Mouse (Mus musculus): ENCODE results near the gene Sox13. TPM values are rescaled to one million over a fixed set of nuclear protein-coding genes. Genes with fewer than 3 reads are reported as not detected.
"Not testable (repeated sequence)": the region's sequence is repeated elsewhere in the genome, so short reads cannot be mapped to it uniquely, and the experiment has no call there.

Gene Sox13
- total RNA-seq, 2 experiments from 2014 or later, result 8.3 to 12.0 TPM

DNA sequence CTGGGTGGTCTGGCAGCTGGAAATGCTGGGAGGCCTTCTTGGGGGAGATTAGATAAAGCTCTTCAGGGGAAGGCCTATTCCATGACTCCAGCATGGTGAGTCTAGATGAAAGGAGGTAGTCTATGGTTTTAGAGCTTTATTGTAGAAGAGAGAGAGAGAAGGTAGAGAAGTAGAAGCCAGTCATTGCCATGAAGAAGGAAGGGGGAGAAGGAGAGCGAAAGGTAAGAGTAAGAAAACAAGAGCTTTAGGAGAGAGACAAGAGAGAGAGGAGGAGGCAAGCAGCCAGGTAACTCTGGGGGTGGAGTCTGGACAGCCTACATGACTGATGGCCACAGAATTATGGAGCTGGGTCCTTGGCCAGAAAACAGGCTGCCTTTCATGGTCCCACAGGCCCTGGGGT, 74.0 kb downstream of the Sox13 start, which contains the start of gene Ren1:
Gene Ren1, plus strand, starts transcription at position 301 of the 400 bp plus-strand sequence.
- DNase-seq (ENCODE audit: low spot score in 2 of 2), result no peak
- intact Hi-C loops (cut with DNase I), result no loop called here

DNA sequence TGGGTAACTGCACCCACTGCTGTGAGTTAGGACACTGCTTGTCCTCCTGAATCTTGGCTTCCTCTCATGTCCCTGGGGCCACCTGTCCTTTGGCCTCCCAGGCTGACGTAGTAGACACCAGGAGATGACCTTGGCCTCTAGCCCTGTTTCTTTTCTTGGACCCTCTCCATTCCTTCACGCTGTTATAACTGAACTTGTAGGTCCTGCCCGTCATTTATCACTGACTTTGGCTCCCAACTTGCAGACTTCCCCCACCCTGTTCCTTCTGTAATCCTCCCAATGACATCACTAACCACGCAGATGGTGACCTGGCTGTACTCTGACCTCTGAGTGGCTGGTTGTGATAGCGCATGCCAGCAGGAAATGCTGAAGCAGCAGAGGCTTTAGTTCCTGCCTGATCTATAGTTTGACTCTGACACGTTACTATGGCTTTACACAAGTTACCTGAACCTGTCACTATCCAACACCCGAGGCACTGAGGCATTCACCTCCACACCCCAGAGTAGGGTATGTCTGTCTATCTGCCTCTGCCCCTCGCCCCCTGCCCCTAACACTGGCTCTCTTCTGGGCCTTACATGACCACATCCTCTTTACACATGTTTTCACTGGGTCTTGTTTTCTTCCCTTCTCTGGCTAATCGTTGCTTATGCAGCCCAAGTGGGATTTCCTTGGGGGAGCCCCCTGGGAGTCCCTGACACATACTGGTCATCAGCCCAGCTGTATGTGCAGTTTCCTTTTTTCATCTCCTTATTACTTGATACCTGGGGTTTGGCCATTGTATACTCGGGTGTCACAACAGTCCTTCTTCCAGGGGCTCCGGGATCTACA, 76.3 kb downstream of the Sox13 start:
- DNase-seq (ENCODE audit: low spot score in 2 of 2), result no peak
- intact Hi-C loops (cut with DNase I), result no loop called here

DNA sequence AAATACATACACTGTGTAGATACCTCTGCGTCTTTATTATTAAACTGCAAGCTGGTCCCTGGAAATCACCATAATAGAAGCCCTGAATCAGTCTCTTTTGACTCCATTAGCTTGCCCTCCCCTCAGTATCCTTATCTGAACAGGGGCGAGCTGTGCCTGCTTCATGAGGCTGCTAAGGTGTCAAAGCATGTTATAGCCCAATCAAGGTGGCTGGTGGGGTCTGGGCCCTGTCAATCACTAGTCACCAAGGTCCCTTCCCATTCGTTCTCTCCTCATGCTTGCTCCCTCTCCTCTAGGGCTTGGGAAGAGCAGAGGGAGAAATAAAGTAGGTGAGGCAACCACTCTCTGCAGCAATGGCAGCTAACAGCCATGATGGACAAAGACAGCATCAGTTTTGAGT, 77.0 kb downstream of the Sox13 start:
- intact Hi-C loops (cut with DNase I), result no loop called here
- DNase-seq (ENCODE audit: low spot score in 2 of 2), result no peak

DNA sequence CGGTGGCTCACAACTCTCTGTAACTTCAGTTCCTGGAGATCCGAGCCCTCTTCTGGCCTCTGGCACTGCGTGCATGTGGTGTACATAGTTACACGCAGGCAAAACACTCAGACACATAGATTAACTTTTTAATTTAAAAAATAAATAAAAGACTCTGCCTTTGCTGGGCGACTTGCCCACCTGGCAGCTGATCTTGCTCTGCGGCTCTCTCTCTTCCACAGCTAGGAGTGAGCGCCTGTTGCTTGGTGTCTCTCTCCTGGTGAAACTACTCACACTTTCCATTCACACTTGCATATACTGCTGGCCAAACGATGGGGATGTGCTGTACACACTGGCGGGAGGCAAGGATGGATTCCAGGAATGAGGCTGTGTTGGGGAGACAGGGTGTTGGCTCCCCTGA, 77.6 kb downstream of the Sox13 start:
- intact Hi-C loops (cut with DNase I), result no loop called here
- DNase-seq (ENCODE audit: low spot score in 2 of 2), result no peak

DNA sequence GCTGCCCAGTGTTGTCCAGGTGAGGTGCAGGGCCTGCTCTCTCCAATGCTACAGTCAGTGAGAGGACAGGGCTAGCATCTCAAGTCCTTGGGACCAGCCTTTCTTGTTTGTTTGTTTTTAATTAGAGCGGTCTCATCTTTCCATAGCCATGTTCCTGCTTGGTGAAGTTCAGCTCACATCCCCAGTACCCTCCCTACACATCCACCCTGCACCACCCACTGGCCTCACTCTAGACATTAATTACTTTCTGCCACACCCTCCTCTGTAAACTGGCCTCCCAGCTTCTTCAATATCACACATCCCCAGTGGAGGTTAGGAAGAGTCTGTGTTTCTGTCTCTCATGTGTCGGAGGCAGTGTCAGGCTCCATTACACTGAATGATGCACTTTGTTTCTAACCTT, 79.8 kb downstream of the Sox13 start:
- intact Hi-C loops (cut with DNase I), result no loop called here

DNA sequence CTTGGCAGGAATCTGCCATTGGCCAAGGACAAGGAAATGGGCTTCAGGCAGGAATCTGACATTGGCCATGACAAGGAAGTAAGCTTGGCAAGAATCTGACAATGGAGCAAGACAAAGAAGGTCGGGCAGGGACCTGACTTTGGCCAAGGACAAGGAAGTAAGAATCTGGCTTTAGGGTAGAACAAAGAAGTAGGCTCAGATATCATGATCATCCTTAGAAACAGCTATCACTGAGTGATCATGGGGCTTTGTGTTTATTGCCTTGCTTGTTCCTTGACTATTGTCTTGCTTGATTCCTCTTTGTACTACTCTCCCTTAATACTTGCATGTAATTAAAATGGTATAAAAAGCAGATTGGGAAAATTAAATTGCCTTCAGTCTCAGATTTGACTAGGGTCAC, 83.8 kb downstream of the Sox13 start:
- DNase-seq (ENCODE audit: low spot score in 2 of 2); intact Hi-C loops (cut with DNase I): not testable (repeated sequence)

More for the DNA sequence above, 79.8 kb downstream of the Sox13 start:
- DNase-seq (ENCODE audit: low spot score in 2 of 2), result no peak

DNA sequence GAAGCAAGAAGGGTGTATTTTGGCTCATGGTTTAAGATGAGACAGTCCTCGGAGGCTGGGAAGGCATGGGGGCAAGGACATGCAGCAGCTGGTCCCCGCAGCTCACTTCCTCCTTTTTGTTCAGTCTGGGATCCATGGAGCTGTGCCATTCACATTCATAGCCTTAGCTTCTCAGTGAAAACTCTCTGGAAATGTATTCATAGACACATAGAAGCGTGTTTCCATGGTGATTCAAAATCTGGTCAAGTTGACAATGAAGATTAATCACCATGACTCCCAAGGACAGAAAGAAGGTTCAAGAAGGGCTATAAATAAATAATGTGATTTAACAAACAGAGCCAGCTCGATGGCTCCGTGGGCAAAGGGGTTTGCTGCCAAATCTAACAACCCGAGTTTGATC, 90.2 kb downstream of the Sox13 start:
- no peak for DNase-seq (ENCODE audit: low spot score in 2 of 2)
- intact Hi-C loops (cut with DNase I), result no loop called here

DNA sequence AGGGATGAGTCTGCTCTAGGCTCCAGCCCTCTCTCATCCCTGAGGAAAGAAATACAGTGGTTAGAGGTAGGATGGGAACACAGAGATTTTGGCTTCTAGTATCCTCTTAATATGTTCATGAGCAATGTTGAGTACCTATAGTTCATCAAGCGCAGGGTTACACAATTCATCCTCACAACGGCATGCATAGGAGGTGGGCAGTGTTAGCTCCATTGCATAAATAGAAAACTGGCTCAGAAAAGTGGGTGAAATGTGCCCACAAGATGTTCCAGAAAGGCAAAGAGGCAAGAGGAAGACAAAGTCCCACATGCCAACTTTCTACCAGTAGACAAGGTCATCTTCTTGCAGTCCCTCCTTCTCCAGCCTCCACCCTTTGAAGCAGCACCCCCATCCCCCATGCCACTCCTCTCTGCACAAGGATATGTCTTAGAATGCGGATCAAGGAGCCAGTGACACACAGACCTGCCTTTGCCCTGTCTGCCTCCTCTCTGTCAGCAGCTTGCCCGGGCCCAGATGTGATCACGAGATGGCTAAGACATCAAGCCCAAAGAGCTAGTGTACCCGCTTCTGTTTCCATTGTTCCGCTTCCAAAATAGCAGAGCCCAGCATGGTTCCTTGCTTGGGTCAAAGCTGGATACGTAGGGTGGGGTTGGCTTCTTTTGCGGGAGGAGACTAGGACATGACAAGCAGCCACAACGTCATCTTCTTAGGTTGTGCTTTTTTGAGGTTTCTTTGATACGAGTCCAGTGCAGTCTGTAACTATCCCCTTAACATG, 91.3 kb downstream of the Sox13 start:
- intact Hi-C loops (cut with DNase I), result no loop called here
- no peak for DNase-seq (ENCODE audit: low spot score in 2 of 2)

Other genes starting within 250 kb of the Sox13 start
- 1 to 10 TPM in 1 of 2 experiments, under 1 TPM in 1; 0.48 to 2.0 TPM for gene Golt1a, start 114.6 kb downstream of the Sox13 start, total RNA-seq (2021)
- gene Kiss1, start 102.5 kb downstream of the Sox13 start, total RNA-seq (2021), result not detected
- gene Ren1, start 73.9 kb downstream of the Sox13 start, total RNA-seq (2021), result not detected
- gene Etnk2, start 60.8 kb downstream of the Sox13 start, total RNA-seq (2021), result 10 to 100 TPM in 1 of 2 experiments, 1 to 10 TPM in 1; 7.8 to 10.2 TPM
- gene Snrpe, start 185.9 kb upstream of the Sox13 start, total RNA-seq (2021), result 10 to 100 TPM; 57.6 to 58.2 TPM
- gene Zbed6, start 236.5 kb upstream of the Sox13 start, total RNA-seq (2021), result 1 to 10 TPM; 4.3 to 5.9 TPM
- gene Gm38394, start 236.9 kb upstream of the Sox13 start, total RNA-seq (2021), result 10 to 100 TPM; 19.8 to 32.2 TPM

All from left cerebral cortex, postnatal 36 days (tissue).